Comparison of ENCODE assay signal across 8 mouse cellular contexts in genomic region chr11:106999949-107000513, GRCm38 (mm10). TPM values are rescaled to one million over a fixed set of nuclear protein-coding genes. Genes with fewer than 3 reads are reported as not detected.
A peak's percentile ranks its signal among the peaks of the same experiment; 100 is the strongest.
DNase-seq lines count a peak whose midpoint lies in the region; ATAC-seq and TF ChIP-seq lines count a peak whose summit lies in the region.

No protein-coding gene starts in this region.

- DNase-seq in heart, postnatal 14 days, result no peak
- DNase-seq in midbrain, embryonic 14.5 days, result no peak
- no peak for DNase-seq in spleen, postnatal 14 days (ENCODE audit: low spot score in 2 of 2)
- DNase-seq in adrenal gland, postnatal 4 days (ENCODE audit: low spot score in 2 of 2), result no peak
- no peak for DNase-seq in cerebellum, postnatal 14 days

- no peaks in the 10 kb centered on the region for H3K27me3 ChIP-seq in heart, embryonic 14.5 days (ENCODE audit: control insufficient read depth, insufficient read depth, low read length)
- no peaks in the 10 kb centered on the region for H3K27me3 ChIP-seq in hindbrain, embryonic 15.5 days
- H3K27me3 ChIP-seq in midbrain, embryonic 14.5 days (ENCODE audit: control insufficient read depth, insufficient read depth, low read length), result no peaks in the 10 kb centered on the region

- peaks cover 24% of the 10 kb centered on the region for H3K36me3 ChIP-seq in heart, embryonic 14.5 days (ENCODE audit: control insufficient read depth, insufficient read depth, low read length)
- peaks cover 18% of the 10 kb centered on the region for H3K36me3 ChIP-seq in hindbrain, embryonic 15.5 days
- peaks cover 20% of the 10 kb centered on the region for H3K36me3 ChIP-seq in midbrain, embryonic 14.5 days (ENCODE audit: control insufficient read depth, insufficient read depth, low read length)

- H3K27ac ChIP-seq in heart, embryonic 14.5 days (replicated peaks in 1 of 2; ENCODE audit: control insufficient read depth in 1 of 2, insufficient read depth in 1 of 2, low read depth in 2 of 2, low read length in 2 of 2), result peak overlapping the region in 1 of 2 experiments; percentile 80; a peak in 2 of 4 replicates
- peak overlapping the region; percentile 63 for H3K27ac ChIP-seq in bone marrow macrophage, adult 2 months (ENCODE audit: insufficient read depth, low read depth, low read length)
- peak overlapping the region; percentile 89 for H3K27ac ChIP-seq in hindbrain, embryonic 15.5 days (replicated peaks)
- peak overlapping the region; percentile 90 for H3K27ac ChIP-seq in midbrain, embryonic 14.5 days (replicated peaks; ENCODE audit: low read depth, low read length)

- no peak for TF ChIP-seq POLR2A in bone marrow macrophage, adult 2 months (IDR thresholded peaks at IDR 0.05; ENCODE audit: borderline replicate concordance, low read depth, low read length)

- no peak for ATAC-seq in heart, embryonic 14.5 days (ENCODE audit: insufficient number of reproducible peaks, insufficient read depth, low FRiP score, low read depth)
- ATAC-seq in hindbrain, embryonic 15.5 days (ENCODE audit: low FRiP score, low read depth), result no peak
- ATAC-seq in midbrain, embryonic 14.5 days (ENCODE audit: low FRiP score, low TSS enrichment), result no peak

- intact Hi-C loops in heart, postnatal 14 days (cut with DNase I), result loop anchor here (5.0 kb wide), 1 partner anchor 213 kb away; the partner anchor contains the start of genes Cep95 and Ddx5

- H3K9ac ChIP-seq in heart, embryonic 14.5 days (ENCODE audit: low read length), result peak overlapping the region; percentile 77
- H3K9ac ChIP-seq in hindbrain, embryonic 15.5 days, result peak overlapping the region; percentile 65
- peak overlapping the region; percentile 60 for H3K9ac ChIP-seq in midbrain, embryonic 14.5 days (replicated peaks; ENCODE audit: low read length)

- H3K4me1 ChIP-seq in heart, embryonic 14.5 days (ENCODE audit: control insufficient read depth in 2 of 2, insufficient read depth in 2 of 2, low read length in 2 of 2), result peaks cover 0 to 14% of the 10 kb centered on the region in 2 experiments; a peak in 3 of 4 replicates
- H3K4me1 ChIP-seq in bone marrow macrophage, adult 2 months (ENCODE audit: control insufficient read depth, insufficient read depth, low read length), result peaks cover 9% of the 10 kb centered on the region
- H3K4me1 ChIP-seq in hindbrain, embryonic 15.5 days (replicated peaks), result peaks cover 14% of the 10 kb centered on the region
- H3K4me1 ChIP-seq in midbrain, embryonic 14.5 days (ENCODE audit: control insufficient read depth, insufficient read depth, low read length), result peaks cover 6% of the 10 kb centered on the region; the same call in 1 of the 2 replicates

- 78% methylated on average over 9 of the region's 9 CpGs for WGBS in heart, embryonic 14.5 days
- 83% methylated on average over 9 of the region's 9 CpGs for WGBS in hindbrain, embryonic 15.5 days
- 81% methylated on average over 9 of the region's 9 CpGs for WGBS in midbrain, embryonic 14.5 days

- H3K4me3 ChIP-seq in heart, embryonic 14.5 days (ENCODE audit: control insufficient read depth in 1 of 2, insufficient read depth in 1 of 2, low read depth in 1 of 2, low read length in 2 of 2), result peak overlapping the region; percentile 38 to 97; a peak in 3 of 4 replicates
- peak overlapping the region; percentile 64 for H3K4me3 ChIP-seq in bone marrow macrophage, adult 2 months (ENCODE audit: insufficient read depth, low read length)
- H3K4me3 ChIP-seq in hindbrain, embryonic 15.5 days, result peak overlapping the region; percentile 93
- H3K4me3 ChIP-seq in midbrain, embryonic 14.5 days (replicated peaks; ENCODE audit: low read depth, low read length), result peak overlapping the region; percentile 90

- peak overlapping the region; percentile 76 for H3K4me2 ChIP-seq in heart, embryonic 14.5 days (ENCODE audit: low read length)
- peak overlapping the region; percentile 63 for H3K4me2 ChIP-seq in hindbrain, embryonic 15.5 days
- peak overlapping the region; percentile 65 for H3K4me2 ChIP-seq in midbrain, embryonic 14.5 days (ENCODE audit: low read length)

- no peak for TF ChIP-seq CTCF in bone marrow macrophage, adult 2 months (IDR thresholded peaks at IDR 0.05; ENCODE audit: low read depth, low read length)

- no peaks in the 10 kb centered on the region for H3K9me3 ChIP-seq in heart, embryonic 14.5 days (ENCODE audit: control insufficient read depth, low read length)
- no peaks in the 10 kb centered on the region for H3K9me3 ChIP-seq in hindbrain, embryonic 15.5 days
- H3K9me3 ChIP-seq in midbrain, embryonic 14.5 days (ENCODE audit: control insufficient read depth, low read length), result no peaks in the 10 kb centered on the region

RNA-seq across cellular contexts. Expression of gene Kpna2, which starts 0.7 kb away (rescaled TPM):
- polyA plus RNA-seq in heart, embryonic 14.5 days (2014; fragmentation: Nextera tagmentation; extraction: Ambion mirVana), result 228 and 258 TPM in 2 replicates
- 100 to 1,000 TPM in 1 of 2 experiments, 10 to 100 TPM in 1; 84.2 to 103 TPM for total RNA-seq in heart, postnatal 14 days (2021)
- 72.2 and 79.5 TPM in 2 replicates for polyA plus RNA-seq in bone marrow macrophage, adult 2 months (2012; ENCODE audit: insufficient read depth, insufficient read length, missing spikeins)
- polyA plus RNA-seq in hindbrain, embryonic 15.5 days (2015; fragmentation: Nextera tagmentation; extraction: Ambion mirVana), result 166 and 182 TPM in 2 replicates
- 127 and 206 TPM in 2 replicates for polyA plus RNA-seq in midbrain, embryonic 14.5 days (2014; fragmentation: Nextera tagmentation; extraction: Ambion mirVana)
- 10 to 100 TPM; 52.5 to 54.6 TPM for total RNA-seq in adrenal gland, postnatal 4 days (2021)

RNA-seq across cellular contexts. Expression of gene 1810010H24Rik, which starts 25.4 kb away (rescaled TPM):
- polyA plus RNA-seq in heart, embryonic 14.5 days (2014; fragmentation: Nextera tagmentation; extraction: Ambion mirVana), result 3.1 and 4.1 TPM in 2 replicates
- total RNA-seq in heart, postnatal 14 days (2021), result 1 to 10 TPM; 1.8 to 2.7 TPM
- not detected in 2 replicates for polyA plus RNA-seq in bone marrow macrophage, adult 2 months (2012; ENCODE audit: insufficient read depth, insufficient read length, missing spikeins)
- polyA plus RNA-seq in hindbrain, embryonic 15.5 days (2015; fragmentation: Nextera tagmentation; extraction: Ambion mirVana), result 6.1 and 6.3 TPM in 2 replicates
- polyA plus RNA-seq in midbrain, embryonic 14.5 days (2014; fragmentation: Nextera tagmentation; extraction: Ambion mirVana), result 9.6 and 11.1 TPM in 2 replicates
- total RNA-seq in adrenal gland, postnatal 4 days (2021), result 1 to 10 TPM; 3.2 to 6.3 TPM
